Mouse (Mus musculus): ENCODE results near the gene Kcnk4.

Gene Kcnk4

GRCm38 (mm10) chr19:6874257-6874656 is 60.1 kb downstream of the Kcnk4 start:
- DNase-seq = no peak

Data from kidney, adult 8-10 months (tissue).